Mouse (Mus musculus) kidney, postnatal 4 days (tissue): Measurements from ENCODE around the gene Kcnab2.
A peak's percentile ranks its signal among the peaks of the same experiment; 100 is the strongest.

Experiments used
- DNase-seq, 2 experiments: peaks; one replicate each; pipeline ENCODE4 v3.0.0; 2021; ENCODE audit warnings: mixed read lengths in 2 of 2

Kcnab2 gene

DNA sequence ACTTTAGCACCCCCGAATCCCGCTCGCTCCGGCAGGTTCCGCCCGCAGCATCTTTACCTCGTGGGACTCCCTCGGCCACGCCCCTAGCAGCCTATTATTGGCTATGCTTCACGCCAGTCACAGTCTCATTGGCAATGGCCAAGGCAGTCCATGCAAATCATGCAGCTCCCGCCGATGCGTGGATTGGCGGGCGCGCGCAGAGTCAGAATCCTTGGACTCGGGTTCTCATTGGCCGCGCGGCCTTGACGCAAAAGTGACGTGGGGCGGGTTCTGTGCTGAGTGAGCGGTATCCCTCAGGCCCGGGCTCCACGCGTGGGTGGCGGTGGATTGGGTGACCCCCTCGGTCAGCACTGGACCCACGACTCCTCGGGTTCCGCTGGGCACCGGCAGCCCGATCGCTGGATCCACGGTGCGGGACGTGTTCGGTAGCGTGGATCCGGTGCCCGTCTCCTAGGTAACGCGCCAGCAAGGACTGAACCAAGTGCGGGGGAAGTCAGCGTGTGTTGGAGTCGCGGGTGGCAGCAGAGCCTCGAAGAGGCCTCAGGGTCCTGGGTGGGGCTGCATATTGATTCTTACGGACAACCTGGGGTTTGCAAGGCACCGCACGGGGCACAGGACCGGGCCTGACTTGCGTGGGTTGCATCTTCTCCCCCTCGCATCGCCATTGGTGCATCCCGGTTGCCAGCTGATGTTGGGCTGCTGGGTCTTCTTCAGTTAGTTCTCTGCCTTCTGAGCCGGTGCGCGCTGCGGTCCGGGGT is at the start of gene Kcnab2:
Kcnab2 (minus strand) TSS at position 406 of the 758 bp plus-strand sequence.
- peak; percentile 100 for DNase-seq

DNA sequence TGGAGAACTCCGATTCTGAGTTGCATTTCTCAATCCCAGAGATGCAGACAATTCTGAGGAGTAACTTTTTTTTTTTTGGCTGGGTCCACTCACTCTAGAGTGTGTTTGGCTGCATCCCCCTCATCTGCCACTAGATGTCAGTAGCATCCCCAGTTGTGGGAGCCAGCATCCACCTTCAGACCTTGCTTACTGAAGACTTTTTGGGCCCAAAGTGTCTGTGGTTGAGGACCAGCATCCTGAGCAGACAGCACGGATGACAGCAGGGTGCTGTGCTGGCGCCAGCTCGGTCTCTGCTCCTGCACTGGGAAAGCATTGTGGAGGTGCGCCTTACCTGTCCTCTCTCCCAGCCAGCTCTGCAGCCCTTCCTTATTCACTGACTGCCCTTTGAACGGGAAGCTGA is 42.4 kb upstream of the Kcnab2 start:
- peak; percentile 85 for DNase-seq

DNA sequence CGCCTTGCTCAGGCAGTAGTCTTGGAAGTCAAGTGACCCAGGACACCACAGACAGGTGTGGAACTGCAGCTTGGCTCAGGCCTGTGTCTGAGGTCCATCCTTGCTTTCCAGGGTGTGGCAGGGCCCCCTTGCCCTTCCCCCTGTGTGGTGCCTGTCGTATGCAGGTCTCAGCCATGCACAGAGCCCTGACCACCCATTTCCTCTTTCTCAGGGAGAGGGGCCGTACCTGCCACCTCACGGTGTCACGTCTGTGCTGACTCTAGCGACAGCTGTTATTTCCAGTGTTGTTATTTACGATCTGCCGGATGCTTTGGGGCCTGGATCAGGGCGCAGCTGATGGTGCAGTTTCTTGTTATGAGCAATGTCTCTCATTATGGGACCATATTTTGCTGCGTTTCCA is 41.4 kb upstream of the Kcnab2 start:
- no peak for DNase-seq

DNA sequence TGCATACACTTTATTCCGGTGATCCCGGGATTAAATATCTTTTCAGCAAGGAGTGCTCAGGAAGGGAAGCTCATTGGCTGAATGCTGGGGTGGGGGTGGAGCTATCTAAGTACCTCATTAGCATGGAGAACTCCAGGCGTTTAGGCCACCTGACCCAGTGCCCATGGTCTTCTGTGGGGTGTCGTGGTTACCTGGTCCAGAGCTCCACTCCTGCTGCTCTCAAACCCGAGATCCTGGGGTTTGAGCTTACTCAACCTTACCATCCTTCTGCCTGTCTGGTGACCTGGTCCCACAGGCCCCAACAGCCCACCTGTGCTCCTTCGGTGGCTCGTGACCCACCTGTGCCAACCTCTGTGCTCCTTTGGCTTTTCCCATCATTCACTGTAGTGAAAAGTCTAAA is 37.2 kb upstream of the Kcnab2 start:
- no peak for DNase-seq

DNA sequence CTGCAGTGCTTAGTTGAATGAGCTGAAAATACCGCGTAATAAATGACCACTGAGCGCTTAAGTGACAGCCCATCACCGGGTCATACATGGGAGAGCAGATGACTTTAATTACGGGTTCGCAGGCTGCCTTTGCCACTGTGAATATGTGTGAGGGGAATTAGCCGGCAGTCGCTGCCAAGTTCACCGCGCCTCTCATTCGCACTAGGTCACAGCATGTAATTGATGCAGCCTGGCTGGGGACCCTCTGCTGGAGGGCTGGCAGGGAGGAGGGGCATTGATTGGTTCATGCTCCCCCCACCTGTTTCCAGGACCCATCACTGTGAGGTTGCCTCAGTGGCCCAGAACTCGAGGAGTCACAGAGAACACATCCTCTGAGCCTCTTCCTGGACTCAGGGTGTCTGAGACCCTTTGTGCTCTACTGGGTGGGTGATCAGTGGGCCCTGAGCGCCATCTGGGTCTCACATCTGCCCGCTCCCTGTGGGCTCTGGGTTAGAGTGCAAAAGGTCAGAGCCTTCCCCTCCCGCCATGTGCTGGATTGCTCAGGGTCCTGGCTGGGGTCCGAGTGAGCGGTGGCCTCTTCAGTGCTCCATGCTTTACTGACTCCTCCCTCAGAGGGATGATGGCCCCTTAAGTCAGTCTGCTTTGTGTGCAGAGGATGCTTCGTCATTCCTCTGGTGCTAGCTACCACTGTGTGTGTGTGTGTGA is 34.7 kb upstream of the Kcnab2 start:
- DNase-seq = peak in 1 of 2 experiments; percentile 31

DNA sequence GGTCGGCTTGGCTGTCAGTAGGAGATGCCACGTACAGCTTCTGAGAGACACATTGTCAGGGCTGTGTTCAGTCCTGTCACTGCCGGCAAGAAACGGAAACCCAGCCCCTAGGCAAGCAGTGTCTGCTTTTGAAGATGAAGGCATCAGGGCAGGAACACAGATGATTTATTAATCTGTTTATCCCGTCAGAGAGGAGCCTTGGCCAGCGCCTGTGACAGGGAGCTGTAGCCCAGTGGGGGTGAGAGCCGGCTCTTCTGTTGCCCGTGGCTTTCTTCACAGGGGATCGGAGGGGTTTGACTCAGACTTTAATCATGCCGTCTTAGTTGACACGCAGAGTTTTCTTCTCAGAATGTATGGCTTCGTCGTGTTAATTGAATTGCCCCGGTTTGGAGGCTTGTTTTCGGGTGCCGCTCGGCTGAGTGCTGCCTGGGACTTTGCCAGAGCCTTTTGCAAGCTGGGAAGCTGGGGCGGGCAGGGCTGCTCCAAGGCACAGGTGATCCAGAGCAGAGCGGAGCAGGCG is 16.7 kb upstream of the Kcnab2 start:
- peak in 1 of 2 experiments; percentile 30 for DNase-seq

DNA sequence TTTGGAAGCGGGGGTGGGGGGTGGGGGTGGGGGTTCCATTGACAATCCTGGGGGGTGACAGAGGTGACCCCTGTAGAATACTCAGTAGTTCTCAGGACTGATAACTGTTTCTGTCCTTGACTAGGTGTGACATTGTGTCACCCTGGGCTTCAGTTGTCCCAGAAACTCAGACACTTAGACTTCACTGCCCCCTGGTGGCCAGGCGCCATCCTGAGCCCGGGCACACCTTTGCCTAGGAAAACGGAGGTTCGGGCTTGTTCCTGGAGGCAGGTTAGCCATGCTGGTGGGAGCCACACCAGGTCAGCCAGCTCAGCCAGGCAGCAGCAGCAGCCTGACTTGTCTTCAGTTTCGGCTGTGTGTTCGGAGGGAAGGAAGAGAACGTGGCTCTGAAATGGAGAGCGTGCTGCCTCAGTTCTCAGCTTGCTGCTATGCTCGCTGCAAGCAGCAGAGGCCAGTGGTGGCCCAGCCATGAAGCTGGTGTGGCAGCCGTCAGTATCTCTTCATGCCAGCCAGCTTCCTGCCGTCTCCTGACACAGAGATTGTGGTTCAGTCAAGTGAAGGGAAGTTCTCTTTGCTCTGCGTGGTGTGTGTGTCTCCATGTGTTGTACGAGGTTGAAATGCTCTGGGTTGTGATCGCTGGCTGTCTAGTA is 13.7 kb upstream of the Kcnab2 start:
- DNase-seq = peak; percentile 86 to 88

DNA sequence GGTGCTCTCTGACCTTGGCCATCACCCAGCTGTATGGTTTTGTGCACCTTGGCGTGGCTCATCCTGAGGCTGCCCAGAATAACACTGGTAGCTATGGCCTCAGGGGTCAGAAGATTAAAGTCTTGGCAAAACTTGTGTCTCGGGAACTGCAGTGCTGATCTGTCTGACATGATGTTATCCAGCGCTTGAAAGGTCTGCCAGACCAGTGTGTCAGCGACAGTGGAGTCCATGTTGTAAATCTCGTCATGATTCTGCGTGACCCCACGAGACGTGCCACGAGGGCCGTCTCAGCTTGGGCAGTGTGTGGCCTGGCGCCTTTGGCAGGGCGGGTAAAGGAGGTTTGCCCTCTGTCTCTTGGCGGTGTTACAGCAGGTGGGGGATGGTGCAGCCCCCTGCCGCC is 12.6 kb upstream of the Kcnab2 start:
- DNase-seq = no peak

DNA sequence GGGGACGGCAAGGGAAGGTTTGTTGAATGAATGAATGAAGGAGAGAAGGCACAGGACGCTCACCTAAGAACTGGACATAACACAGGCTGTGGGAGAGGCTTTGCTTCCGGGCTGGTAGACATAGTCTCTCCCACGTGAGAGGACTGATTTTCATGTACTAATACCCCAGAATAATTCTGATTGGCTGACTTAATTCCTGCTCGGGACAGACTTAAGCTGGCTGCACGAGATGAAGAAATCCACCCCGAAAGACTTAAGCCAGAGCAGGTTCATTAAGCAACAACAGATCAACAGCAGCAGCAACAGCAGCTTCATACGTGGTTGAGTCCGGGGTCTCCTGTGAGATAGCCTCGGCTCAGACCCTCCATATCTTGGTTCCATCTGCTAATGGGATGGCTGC is 10.4 kb upstream of the Kcnab2 start:
- DNase-seq = no peak

DNA sequence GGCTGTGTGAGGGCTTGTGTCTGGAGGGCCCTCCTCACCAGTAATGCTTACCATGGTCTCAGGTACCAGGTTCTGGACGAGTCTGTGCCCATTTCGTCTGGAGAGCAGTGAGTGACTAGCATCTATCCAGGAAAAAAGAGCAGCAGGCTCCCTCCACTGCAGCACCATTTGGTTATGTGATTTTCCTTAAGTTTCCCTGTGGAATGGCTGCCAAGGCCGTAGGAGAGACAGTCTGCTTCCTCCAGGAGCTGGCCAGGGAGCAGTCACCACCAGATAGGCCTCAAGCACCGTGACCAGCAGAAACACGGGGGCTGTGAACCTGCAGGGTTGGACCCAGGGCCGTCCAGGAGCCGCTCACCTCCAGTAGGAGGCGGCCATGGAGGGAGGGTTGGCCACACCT is 2.8 kb upstream of the Kcnab2 start:
- no peak for DNase-seq

DNA sequence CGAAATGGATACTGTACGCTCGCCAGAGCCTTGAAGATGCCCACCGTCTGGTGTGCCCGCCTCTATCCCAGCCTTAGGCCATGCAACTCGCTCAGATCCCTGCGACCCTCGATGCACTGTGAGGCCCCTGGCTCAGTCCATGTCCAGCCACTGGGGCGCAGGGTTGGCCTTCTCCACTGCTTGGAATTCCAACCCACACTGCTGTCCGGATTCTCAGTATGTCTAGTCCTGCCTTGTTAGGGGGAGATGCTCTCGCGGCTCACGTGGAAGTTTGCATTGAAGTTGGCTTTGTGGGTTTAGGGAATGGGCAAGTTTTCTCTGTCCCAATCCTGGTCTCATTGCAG is 525 bp upstream of the Kcnab2 start:
- DNase-seq = no peak

DNA sequence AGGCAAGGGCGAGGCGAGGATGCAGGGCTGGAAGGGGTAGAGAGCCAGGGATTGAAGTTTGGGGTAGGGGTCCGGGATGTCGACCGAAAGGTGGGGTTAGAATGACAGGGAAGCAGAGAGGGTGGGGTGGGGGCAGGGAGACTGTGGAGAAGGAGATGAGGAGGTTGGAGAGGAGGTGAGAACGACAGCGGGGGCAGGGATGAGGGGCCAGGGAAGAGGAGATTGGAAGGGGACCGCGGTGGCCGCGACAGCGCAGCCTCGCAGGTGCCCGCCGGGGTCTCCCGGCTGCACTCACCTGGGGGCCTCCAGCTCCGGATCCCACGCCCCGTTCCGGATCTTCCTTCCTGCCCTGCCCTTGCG is 585 bp downstream of the Kcnab2 start:
- no peak for DNase-seq

DNA sequence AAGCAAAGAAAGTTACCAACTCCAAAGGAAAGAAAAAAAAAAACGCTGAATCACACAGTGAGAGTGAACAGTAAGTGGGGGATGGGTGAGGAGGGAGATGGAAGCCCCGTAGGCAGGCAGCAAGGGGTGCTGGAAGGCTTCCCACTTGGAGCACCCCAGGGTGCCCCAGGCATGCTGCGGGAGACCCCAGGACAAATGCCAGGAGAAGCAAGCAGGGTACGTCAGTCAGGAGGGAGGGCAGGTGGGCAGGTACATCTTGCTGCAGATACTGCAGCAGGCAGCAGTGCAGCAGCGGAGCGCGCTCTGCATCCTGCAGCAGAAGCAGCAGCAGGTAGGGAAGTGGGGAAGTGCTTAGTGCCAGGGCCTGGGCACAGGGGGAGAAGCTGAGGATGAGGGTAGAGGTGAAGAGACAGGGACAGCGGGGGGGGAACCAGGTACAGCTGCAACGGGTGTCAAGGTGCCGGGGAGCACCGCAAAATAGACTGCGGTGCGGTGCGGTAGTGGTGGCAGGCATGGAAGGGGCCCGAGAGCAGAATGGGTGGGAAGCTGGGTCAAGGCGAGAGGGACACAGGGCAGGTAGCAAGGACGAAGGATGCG is 1.1 kb downstream of the Kcnab2 start, which contains the start of gene Nphp4:
Nphp4 (plus strand) TSS at position 280 of the 597 bp plus-strand sequence.
- no peak for DNase-seq

DNA sequence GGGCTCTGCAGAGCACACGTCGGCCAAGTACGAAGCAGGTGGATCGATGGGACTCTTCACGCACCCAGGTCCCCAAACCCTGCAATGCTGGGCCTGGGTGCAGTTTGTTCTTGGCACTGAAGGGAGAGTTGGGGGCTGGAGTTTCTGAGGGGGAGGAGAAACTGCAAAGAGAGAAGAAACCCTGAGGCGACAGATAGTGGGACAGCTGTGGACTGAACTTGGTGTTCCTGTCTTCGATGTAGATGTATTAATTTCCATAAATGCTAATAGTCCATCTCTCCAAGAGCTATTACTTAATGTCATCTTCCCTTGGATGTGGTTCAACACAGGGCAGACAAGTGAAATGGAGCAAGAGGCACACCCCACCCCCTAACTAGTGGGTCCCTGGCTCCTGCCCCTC is 1.7 kb downstream of the Kcnab2 start:
- no peak for DNase-seq

DNA sequence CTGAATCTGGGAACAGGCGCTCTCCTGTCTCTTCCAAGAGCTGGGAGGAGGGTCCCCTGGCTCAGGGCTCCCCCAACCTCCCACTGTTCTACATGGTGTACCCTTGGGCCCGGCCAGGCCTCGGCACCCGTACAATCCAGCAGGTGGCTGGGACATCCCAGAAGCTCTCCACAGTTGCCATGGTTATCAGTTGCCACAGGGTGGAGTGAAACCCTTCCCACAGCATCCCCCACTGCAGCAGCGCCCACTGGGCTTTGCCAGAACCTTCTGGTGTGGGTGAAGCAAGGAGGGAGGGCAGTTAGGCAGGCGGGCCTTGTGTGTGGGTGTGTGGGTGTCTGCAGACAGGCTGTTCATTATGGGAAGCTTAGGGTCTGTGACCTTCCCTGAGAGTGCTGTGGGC is 9.7 kb downstream of the Kcnab2 start:
- no peak for DNase-seq

DNA sequence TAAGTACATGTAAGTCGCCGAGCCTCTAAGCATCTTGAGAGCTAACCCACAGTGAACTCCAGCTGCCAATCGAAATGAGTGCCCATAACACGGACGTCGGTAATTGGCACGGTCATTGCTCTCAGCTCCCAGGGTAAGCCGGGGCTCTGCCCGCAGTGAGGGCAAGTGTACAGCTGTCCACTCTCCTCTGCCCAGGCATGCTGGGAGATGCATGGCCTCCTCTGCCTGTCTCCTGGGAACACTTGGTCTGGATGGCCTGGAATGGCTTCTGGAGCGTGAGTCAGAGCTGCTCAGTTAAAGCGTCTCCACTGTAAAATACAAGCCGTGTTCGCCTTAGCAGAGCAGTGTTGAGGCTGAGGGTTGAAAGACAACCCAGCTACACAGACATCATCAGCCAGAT is 11.1 kb downstream of the Kcnab2 start:
- DNase-seq = no peak

DNA sequence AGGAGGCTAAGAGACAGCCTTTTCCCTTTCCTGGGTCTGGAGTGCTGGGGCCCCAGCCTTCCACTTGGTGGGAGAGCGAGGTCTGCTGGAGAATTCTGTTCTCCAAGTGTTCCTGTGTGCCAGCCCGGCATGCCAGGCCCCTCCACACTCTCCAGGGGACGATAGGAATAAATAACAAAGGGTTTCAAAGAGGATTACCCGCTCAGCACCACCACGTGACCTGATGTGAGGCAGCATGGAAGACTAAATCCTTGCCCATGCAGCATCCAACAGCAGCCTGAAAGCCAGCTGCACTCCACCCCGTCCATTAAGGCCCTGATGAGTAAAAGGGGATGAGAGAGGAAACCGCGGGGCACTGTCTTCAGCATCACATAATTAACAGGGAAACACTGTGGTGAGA is 12.6 kb downstream of the Kcnab2 start:
- DNase-seq = no peak

DNA sequence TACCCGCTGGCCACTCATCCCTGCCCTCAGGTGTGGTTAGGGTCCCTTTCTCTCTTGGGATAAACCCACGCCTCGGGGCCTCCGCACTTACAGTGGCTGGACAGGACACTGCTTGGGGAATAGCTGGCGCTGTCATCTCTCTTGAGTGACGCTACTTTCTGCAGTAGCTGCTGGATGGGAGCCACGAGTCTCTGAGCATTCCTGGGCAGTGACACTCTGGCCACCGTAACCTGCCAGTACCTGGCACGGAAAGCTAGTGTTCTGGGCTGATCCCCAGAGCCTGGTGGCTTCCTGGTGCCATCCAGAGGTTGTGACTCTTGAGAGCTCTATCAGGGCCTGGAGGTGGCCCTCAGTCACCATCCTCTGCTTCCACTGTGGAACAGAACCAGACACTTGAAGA is 14.5 kb downstream of the Kcnab2 start:
- no peak for DNase-seq

DNA sequence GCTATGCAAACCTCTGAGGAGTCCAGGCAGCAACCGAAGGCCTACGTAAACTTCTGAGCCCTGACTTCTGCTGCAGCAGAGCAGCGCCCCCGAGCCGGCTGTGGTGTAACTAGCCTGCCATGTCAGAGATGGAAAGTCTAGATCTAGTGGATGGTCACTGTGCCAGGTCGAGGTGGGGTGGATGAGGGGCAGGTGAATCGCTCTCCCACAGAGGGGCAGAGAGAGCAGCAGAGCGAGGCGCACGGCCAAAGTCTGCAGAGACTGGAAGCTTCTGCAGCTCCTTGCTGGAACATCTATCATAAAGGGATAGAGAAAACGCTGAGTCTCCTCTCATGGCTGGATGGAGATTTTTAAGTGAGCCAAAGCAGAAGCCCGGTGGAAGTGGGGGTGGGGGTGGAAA is 15.2 kb downstream of the Kcnab2 start:
- DNase-seq = peak; percentile 25 to 50

DNA sequence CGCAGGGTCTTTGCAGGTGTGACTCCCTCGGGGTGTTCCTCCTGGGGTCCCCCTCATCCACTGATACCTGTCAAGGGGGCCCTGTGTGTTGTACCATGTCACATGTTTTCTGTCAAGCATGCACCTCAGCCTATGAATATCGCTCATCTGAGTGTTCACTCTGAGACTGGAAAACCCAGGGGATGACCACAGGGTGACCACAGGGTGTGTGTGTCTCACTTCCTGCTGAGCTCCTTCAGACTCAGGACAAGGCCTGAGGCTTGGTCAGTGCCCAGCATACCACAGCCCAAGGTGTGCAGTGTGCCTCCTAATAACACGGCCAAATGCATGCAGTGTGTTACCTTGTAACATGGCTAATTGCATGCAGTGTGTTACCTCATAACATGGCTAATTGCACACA is 20.0 kb downstream of the Kcnab2 start:
- DNase-seq = no peak

DNA sequence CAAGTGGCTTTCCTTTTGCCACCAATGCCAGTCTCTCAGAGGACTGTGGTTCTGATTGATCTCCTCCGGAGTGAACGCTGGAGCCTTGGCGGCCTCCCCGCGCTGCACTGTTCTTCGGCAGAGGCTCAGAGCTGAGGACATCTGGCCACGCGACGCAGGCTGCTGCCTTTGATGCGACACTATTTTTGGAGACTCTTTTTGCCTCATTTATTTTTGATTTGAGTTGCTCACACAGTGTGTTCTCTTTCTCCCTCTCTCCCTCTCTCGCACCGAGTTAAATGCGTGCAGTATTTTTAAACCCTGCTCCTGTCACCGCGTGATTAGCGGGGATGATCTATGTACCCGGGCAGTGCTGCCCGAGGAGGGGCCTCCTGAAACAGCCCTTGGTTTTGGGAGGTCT is 21.1 kb downstream of the Kcnab2 start:
- DNase-seq = no peak

DNA sequence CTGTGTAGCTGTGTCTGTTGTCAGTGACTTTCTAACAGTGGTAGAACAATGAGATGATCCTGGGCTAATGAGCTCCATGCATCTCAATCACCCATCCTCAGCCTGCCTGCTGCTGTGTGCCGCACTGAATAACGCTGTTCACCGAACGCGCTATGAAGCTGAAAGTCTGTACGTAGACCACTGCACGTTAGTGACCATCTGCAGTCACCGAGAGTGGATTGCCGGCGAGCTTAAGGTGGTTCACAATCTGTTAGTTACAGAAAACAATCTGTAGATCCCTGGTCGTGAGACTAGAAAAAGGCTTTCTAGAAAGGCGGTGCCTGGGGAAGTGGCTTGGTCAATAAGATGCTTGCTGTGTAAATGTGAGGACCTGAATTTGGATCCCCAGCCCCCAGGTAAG is 23.5 kb downstream of the Kcnab2 start:
- DNase-seq = no peak

DNA sequence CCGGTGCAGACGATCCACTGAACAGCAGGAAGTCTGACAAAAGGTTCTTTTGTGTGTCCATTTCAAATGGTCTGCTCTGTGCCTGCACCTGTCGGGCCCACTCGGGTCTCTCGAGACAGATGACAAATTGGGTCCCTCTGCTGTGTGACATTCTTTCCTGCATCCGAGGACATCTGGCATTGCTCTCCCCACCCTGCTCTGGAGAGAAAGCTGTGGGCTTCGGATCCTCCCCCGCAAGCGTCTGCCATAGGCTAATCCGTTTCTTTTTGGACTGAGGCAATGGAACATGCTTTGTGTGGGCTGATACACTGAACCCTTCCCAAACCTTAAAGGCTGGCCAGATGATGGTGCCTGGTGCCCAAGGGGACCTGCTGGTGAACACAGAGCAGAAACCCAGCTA is 24.6 kb downstream of the Kcnab2 start:
- no peak for DNase-seq

DNA sequence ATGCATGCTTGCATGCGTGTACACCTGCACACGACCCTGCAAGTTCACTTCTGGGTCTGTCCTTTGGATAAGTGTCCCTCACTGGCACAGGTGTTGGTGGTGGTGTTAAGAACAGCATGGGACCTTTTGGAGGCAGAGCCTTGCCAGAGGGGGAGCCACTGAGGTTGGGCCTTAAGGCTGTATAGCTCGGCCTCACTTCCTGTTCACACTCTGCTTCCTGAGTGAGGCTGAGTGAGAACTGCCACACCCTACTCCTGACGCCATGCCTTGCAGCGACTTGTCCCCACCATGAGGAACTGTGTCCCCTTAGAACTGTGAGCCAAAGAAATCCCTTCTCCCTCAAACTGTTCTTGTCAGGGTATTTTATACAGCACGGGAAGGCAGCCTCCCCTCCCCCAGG is 26.3 kb downstream of the Kcnab2 start:
- no peak for DNase-seq
